Mouse (Mus musculus): ENCODE results near the gene 1110032A03Rik. TPM values are rescaled to one million over a fixed set of nuclear protein-coding genes. Genes with fewer than 3 reads are reported as not detected.
A peak's percentile ranks its signal among the peaks of the same experiment; 100 is the strongest.

1110032A03Rik gene
- 17.4 and 18.6 TPM in 2 replicates for polyA plus RNA-seq (2015; fragmentation: Nextera tagmentation; extraction: Ambion mirVana)

- WGBS (ENCODE audit: insufficient replicate concordance) = 1% methylated on average over 50 of the region's 51 CpGs
- peak within 1 kb of the TSS; percentile 92 for H3K4me2 ChIP-seq
Measured at GRCm38 (mm10) chr9:50774991-50775612, at the start of gene 1110032A03Rik, which contains the start of gene Alg9. TSS of gene 1110032A03Rik (minus strand) at chr9:50775520. TSS of gene Alg9 (plus strand) at chr9:50775019.

DNA sequence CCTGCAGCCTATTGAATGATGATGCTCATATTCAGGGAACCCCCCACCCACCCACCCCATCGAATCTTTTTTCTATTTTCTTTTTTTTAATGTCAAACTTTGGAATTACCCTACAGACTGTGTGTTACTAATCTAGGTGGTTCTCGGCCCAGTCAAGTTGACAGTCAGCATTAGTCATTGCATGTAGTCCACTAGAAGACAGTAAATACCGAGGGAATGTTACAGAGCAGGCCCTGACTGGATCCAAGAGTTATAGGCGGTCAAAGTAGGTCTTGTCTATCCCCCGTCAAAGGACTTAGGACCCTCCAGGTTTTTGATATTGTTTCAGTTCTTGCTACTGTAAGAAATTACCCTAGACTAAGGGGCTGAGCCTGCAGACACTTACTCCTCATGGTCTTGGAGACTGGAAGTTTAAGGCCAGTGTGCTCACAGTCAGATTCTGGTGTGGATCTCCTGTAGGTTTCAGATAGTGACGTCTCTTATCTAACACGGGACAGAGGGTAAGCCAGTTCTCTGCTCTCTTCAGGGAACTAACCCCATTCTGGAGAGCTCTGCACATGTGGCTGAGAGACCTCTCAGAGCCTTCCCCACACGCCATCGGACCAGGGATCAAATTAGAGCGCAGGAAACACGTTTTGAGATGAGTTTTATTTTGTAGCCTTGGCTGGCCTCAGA is 48.6 kb upstream of the 1110032A03Rik start:
- peaks cover 61% of the 10 kb centered on the region for H3K4me1 ChIP-seq (replicated peaks)
- peaks cover 25% of the 10 kb centered on the region for H3K36me3 ChIP-seq (replicated peaks)
- WGBS (ENCODE audit: insufficient replicate concordance) = 29% methylated on average over 11 of the region's 11 CpGs
- peak overlapping the region; percentile 92 for H3K27ac ChIP-seq (replicated peaks)
- peak overlapping the region; percentile 27 for H3K4me3 ChIP-seq (replicated peaks)
- ATAC-seq (ENCODE audit: insufficient read depth) = peak; percentile 100
- H3K9ac ChIP-seq = peak overlapping the region; percentile 47
- peak overlapping the region; percentile 63 for H3K4me2 ChIP-seq
- H3K27me3 ChIP-seq = no peaks in the 10 kb centered on the region
- H3K9me3 ChIP-seq (replicated peaks) = no peaks in the 10 kb centered on the region

More at GRCm38 (mm10) chr9:50774991-50775612, at the start of gene 1110032A03Rik, which contains the start of gene Alg9:
- Histone ChIP-seq H3K9me3 (replicated peaks) (no peaks in the 10 kb centered on the region), H3K9ac (peak within 1 kb of the TSS; percentile 92), H3K4me3 (replicated peaks) (peak within 1 kb of the TSS; percentile 88), H3K4me1 (replicated peaks) (peaks cover 40% of the 10 kb centered on the region), H3K27me3 (no peaks in the 10 kb centered on the region), H3K36me3 (replicated peaks) (peaks cover 25% of the 10 kb centered on the region), H3K27ac (replicated peaks) (peak within 1 kb of the TSS; percentile 78)
- ATAC-seq (ENCODE audit: insufficient read depth) = peak; percentile 72

- H3K4me1 ChIP-seq (replicated peaks) = peaks cover 76% of the 10 kb centered on the region
- H3K4me3 ChIP-seq (replicated peaks) = no peak overlapping the region
- ATAC-seq (ENCODE audit: insufficient read depth) = no peak
- WGBS (ENCODE audit: insufficient replicate concordance) = 87% methylated on average over 5 of the region's 5 CpGs
- no peaks in the 10 kb centered on the region for H3K9me3 ChIP-seq (replicated peaks)
- H3K27ac ChIP-seq (replicated peaks) = peak overlapping the region; percentile 61
- no peak overlapping the region for H3K4me2 ChIP-seq
- no peaks in the 10 kb centered on the region for H3K27me3 ChIP-seq
- H3K36me3 ChIP-seq (replicated peaks) = peaks cover 24% of the 10 kb centered on the region
- H3K9ac ChIP-seq = no peak overlapping the region
Measured at GRCm38 (mm10) chr9:50822216-50822615, 46.9 kb upstream of the 1110032A03Rik start.

DNA sequence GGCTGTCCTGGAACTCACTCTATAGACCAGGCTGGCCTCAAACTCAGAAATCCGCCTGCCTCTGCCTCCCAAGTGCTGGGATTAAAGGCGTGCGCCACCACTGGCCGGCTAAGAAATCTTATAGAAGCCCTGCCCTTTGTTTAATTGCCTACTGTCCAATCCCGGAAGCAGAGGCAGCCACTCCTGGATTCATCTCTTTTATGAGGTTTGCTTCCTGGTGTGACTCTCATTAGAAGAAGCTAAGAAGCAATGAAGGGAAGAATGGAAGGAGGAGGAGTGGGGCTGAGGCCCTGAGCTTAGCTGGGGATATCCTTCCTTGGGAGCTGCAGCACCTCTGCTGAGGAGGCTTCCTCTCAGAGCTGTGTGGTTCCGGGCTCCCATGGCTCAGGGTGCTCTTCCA is 46.3 kb upstream of the 1110032A03Rik start:
- 88% methylated on average over 6 of the region's 6 CpGs for WGBS (ENCODE audit: insufficient replicate concordance)
- Histone ChIP-seq H3K4me2 (no peak overlapping the region), H3K9ac (no peak overlapping the region), H3K27ac (replicated peaks) (peak overlapping the region; percentile 61), H3K4me3 (replicated peaks) (no peak overlapping the region), H3K36me3 (replicated peaks) (peaks cover 30% of the 10 kb centered on the region), H3K9me3 (replicated peaks) (0 out of 2 replicates have a peak, but pooled peaks cover under 1% of the 10 kb centered on the region), H3K4me1 (replicated peaks) (peaks cover 81% of the 10 kb centered on the region), H3K27me3 (no peaks in the 10 kb centered on the region)
- no peak for ATAC-seq (ENCODE audit: insufficient read depth)

DNA sequence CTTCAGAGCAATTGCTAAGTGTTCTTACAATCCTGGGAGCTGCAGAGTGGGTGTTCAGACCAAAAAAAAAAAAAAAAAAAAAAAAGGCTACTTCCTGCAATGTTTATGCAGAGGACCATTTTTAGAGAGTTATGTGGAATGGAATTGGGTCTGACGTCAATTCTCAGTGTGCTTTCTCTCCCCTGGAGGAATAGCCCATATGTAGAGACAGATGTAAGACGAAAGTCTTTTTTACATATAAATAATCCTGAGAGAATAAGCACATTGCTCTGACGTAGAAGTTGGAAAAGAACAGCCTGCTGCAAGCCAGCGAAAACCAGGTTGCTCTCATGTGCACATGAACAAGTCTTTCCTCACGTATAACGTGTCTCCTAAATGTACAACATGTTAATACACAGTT is 44.4 kb upstream of the 1110032A03Rik start:
- Histone ChIP-seq H3K4me3 (replicated peaks) (no peak overlapping the region), H3K9ac (no peak overlapping the region), H3K27me3 (no peaks in the 10 kb centered on the region), H3K36me3 (replicated peaks) (peaks cover 31% of the 10 kb centered on the region), H3K9me3 (replicated peaks) (0 out of 2 replicates have a peak, but pooled peaks cover 3% of the 10 kb centered on the region), H3K27ac (replicated peaks) (peak overlapping the region; percentile 66), H3K4me1 (replicated peaks) (peaks cover 77% of the 10 kb centered on the region), H3K4me2 (no peak overlapping the region)
- ATAC-seq (ENCODE audit: insufficient read depth) = no peak
- WGBS (ENCODE audit: insufficient replicate concordance) = 83% methylated on average over 6 of the region's 6 CpGs

DNA sequence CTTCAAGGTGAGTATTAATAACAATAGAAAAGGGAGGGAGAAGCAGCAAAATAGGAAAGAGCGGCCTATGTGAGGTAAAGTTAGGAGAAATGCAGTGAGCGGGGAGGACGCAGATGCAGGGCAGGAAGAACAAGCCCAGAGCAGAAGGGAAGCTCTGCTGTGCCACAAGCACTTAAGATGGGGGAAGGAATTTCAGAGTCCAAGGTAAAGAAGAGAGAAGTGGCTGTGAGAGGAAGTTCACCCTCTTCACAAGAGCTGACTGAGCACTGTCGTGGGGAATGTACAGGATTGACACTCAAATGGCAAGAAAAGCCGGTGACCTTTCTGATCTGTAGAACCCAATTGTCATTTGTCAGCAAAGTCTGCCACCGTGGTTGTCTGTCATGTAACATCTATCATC is 42.7 kb upstream of the 1110032A03Rik start:
- Histone ChIP-seq H3K9me3 (replicated peaks) (0 out of 2 replicates have a peak, but pooled peaks cover 3% of the 10 kb centered on the region), H3K4me3 (replicated peaks) (no peak overlapping the region), H3K27ac (replicated peaks) (peak overlapping the region; percentile 86), H3K27me3 (no peaks in the 10 kb centered on the region), H3K9ac (no peak overlapping the region), H3K4me2 (no peak overlapping the region), H3K4me1 (replicated peaks) (peaks cover 76% of the 10 kb centered on the region), H3K36me3 (replicated peaks) (peaks cover 30% of the 10 kb centered on the region)
- ATAC-seq (ENCODE audit: insufficient read depth) = no peak
- WGBS (ENCODE audit: insufficient replicate concordance) = 64% methylated on average over 6 of the region's 6 CpGs

- peak overlapping the region; percentile 86 for H3K27ac ChIP-seq (replicated peaks)
- 49% methylated on average over 1 of the region's 1 CpGs for WGBS (ENCODE audit: insufficient replicate concordance)
- no peaks in the 10 kb centered on the region for H3K27me3 ChIP-seq
- ATAC-seq (ENCODE audit: insufficient read depth) = peak; percentile 88
- no peak overlapping the region for H3K4me3 ChIP-seq (replicated peaks)
- peaks cover 24% of the 10 kb centered on the region for H3K36me3 ChIP-seq (replicated peaks)
- peaks cover 76% of the 10 kb centered on the region for H3K4me1 ChIP-seq (replicated peaks)
- no peak overlapping the region for H3K9ac ChIP-seq
- 0 out of 2 replicates have a peak overlapping the region, but pooled peaks have one; percentile 6 for H3K4me2 ChIP-seq
- H3K9me3 ChIP-seq (replicated peaks) = 0 out of 2 replicates have a peak, but pooled peaks cover 3% of the 10 kb centered on the region
Measured at GRCm38 (mm10) chr9:50816512-50816911, 41.2 kb upstream of the 1110032A03Rik start.

GRCm38 (mm10) chr9:50815666-50816065 is 40.3 kb upstream of the 1110032A03Rik start:
- Histone ChIP-seq H3K9me3 (replicated peaks) (0 out of 2 replicates have a peak, but pooled peaks cover 3% of the 10 kb centered on the region), H3K27me3 (no peaks in the 10 kb centered on the region), H3K4me1 (replicated peaks) (peaks cover 78% of the 10 kb centered on the region), H3K4me2 (no peak overlapping the region), H3K4me3 (replicated peaks) (no peak overlapping the region), H3K9ac (no peak overlapping the region), H3K27ac (replicated peaks) (peak overlapping the region; percentile 86), H3K36me3 (replicated peaks) (peaks cover 24% of the 10 kb centered on the region)
- no peak for ATAC-seq (ENCODE audit: insufficient read depth)
- 81% methylated on average over 4 of the region's 4 CpGs for WGBS (ENCODE audit: insufficient replicate concordance)

- Histone ChIP-seq H3K4me3 (replicated peaks) (no peak overlapping the region), H3K4me1 (replicated peaks) (peaks cover 87% of the 10 kb centered on the region)
- peak; percentile 60 for ATAC-seq (ENCODE audit: insufficient read depth)
Measured at GRCm38 (mm10) chr9:50813796-50814195, 38.5 kb upstream of the 1110032A03Rik start.

GRCm38 (mm10) chr9:50811746-50812145 is 36.4 kb upstream of the 1110032A03Rik start:
- no peak overlapping the region for H3K4me3 ChIP-seq (replicated peaks)
- H3K4me2 ChIP-seq = peak overlapping the region; percentile 50
- peak; percentile 69 for ATAC-seq (ENCODE audit: insufficient read depth)
- WGBS (ENCODE audit: insufficient replicate concordance) = 41% methylated on average over 2 of the region's 2 CpGs
- peaks cover 30% of the 10 kb centered on the region for H3K36me3 ChIP-seq (replicated peaks)
- peak overlapping the region; percentile 93 for H3K27ac ChIP-seq (replicated peaks)
- H3K4me1 ChIP-seq (replicated peaks) = peaks cover 87% of the 10 kb centered on the region
- H3K27me3 ChIP-seq = no peaks in the 10 kb centered on the region
- 0 out of 2 replicates have a peak overlapping the region, but pooled peaks have one; percentile 1 for H3K9ac ChIP-seq
- H3K9me3 ChIP-seq (replicated peaks) = 0 out of 2 replicates have a peak, but pooled peaks cover 3% of the 10 kb centered on the region

More at GRCm38 (mm10) chr9:50813796-50814195, 38.5 kb upstream of the 1110032A03Rik start:
- H3K9me3 ChIP-seq (replicated peaks) = 0 out of 2 replicates have a peak, but pooled peaks cover 3% of the 10 kb centered on the region
- 35% methylated on average over 5 of the region's 5 CpGs for WGBS (ENCODE audit: insufficient replicate concordance)
- H3K27me3 ChIP-seq = no peaks in the 10 kb centered on the region
- H3K4me2 ChIP-seq = peak overlapping the region; percentile 43
- H3K9ac ChIP-seq = no peak overlapping the region
- peak overlapping the region; percentile 93 for H3K27ac ChIP-seq (replicated peaks)
- H3K36me3 ChIP-seq (replicated peaks) = peaks cover 25% of the 10 kb centered on the region

- peak overlapping the region; percentile 11; the same call in 1 of the 2 replicates for H3K9ac ChIP-seq
- H3K4me2 ChIP-seq = peak overlapping the region; percentile 50
- peak overlapping the region; percentile 93 for H3K27ac ChIP-seq (replicated peaks)
- H3K9me3 ChIP-seq (replicated peaks) = no peaks in the 10 kb centered on the region
- H3K4me1 ChIP-seq (replicated peaks) = peaks cover 81% of the 10 kb centered on the region
- no peaks in the 10 kb centered on the region for H3K27me3 ChIP-seq
- no peak overlapping the region for H3K4me3 ChIP-seq (replicated peaks)
- WGBS (ENCODE audit: insufficient replicate concordance) = 35% methylated on average over 7 of the region's 7 CpGs
- peaks cover 32% of the 10 kb centered on the region for H3K36me3 ChIP-seq (replicated peaks)
- ATAC-seq (ENCODE audit: insufficient read depth) = peak; percentile 92
Measured at GRCm38 (mm10) chr9:50811187-50811586, 35.9 kb upstream of the 1110032A03Rik start.

Measured in liver, embryonic 15.5 days (tissue).